Mouse (Mus musculus): ENCODE results near the gene Akap12. TPM values are rescaled to one million over a fixed set of nuclear protein-coding genes. Genes with fewer than 3 reads are reported as not detected.

The Akap12 gene
- total RNA-seq, 2 experiments from 2014 or later: 17.1 to 27.2 TPM

DNA sequence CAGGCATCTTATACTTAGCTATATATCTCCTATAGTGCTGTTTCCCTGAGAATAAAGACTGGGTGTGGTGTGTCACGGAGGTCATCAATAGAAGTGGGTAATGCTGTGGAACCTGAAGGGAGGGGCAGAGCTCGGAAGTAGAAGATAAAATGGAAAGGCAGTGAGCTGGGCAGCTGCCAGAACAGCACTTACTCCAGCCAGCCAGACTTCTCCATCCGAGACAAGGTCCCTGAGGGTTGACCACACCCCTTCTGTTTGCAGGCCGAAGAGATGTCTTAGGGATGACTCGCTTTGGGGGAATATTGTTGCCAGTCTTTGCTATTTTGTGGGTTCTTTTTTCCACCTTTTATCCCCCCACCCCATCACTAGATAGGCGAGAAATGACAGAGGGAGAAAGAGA is 11.9 kb downstream of the Akap12 start:
- DNase-seq (ENCODE audit: low spot score in 2 of 2): no peak

GRCm38 (mm10) chr10:4282395-4282794 is 16.2 kb downstream of the Akap12 start:
- no peak for DNase-seq (ENCODE audit: low spot score in 2 of 2)

DNA sequence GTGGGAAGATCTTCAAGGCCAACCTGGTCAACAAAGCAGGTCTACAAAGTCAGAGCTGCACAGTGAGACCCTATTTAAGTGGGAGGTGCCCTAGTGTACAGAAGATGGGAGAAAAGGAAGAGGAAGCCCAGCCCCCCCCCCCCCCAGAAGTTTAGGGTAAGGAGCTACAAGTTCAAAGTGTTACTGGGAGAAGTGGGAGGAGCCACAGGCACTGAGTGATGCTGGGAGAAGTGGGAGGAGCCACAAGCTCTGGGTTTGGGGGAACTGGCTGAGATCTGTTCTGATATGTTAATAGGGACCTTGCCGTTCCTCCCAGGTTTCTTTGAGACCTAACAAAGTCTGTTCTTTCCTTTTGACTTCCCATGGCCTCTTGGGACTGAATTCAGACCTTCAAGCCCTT is 18.6 kb downstream of the Akap12 start:
- no peak for DNase-seq (ENCODE audit: low spot score in 2 of 2)

GRCm38 (mm10) chr10:4285752-4286151 is 19.6 kb downstream of the Akap12 start:
- no peak for DNase-seq (ENCODE audit: low spot score in 2 of 2)

- no peak for DNase-seq (ENCODE audit: low spot score in 2 of 2)
Observed at GRCm38 (mm10) chr10:4289171-4289570, 23.0 kb downstream of the Akap12 start.

DNA sequence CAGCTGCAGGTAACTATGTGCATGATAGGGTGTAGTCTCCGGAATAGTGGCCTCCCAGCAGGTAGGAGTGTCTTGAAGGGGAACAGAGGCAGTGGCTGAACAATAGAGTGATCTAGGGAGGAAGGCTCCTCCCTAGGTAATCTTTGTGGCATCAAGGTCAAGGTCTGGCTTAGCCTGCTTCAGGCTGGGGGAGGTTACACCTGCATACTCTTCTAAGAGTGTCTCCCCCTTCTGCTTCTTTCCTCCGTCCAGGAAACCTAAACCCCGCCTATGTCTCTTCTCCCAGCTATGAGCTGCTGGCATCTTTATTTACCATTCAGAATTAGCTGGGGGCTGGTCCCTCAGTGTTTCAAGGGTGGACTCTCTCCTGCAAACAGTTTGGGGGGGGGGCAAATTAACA is 23.5 kb downstream of the Akap12 start:
- no peak for DNase-seq (ENCODE audit: low spot score in 2 of 2)

GRCm38 (mm10) chr10:4290145-4290544 is 24.0 kb downstream of the Akap12 start:
- no peak for DNase-seq (ENCODE audit: low spot score in 2 of 2)

DNA sequence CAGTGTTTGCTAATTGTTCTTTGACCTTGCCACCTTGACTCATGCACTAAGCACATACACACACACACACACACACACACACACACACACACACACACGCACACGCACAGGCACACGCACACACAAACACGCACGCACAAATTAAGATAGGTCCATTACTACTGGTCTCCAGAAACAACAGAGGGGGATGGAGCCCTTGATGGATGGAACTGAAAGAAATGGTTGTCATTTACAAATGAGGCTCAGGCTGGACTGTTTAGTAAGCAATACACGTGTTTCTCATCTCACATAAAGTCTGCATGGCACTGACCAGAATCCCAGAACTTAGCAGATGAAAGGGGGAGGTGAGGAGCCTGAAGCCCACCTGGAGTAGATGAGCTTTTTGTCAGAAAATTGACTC is 24.4 kb downstream of the Akap12 start:
- no peak for DNase-seq (ENCODE audit: low spot score in 2 of 2)

- DNase-seq (ENCODE audit: low spot score in 2 of 2): no peak
Observed at GRCm38 (mm10) chr10:4293418-4293817, 27.2 kb downstream of the Akap12 start.

- DNase-seq (ENCODE audit: low spot score in 2 of 2): no peak
Observed at GRCm38 (mm10) chr10:4303558-4303957, 37.4 kb downstream of the Akap12 start.

- no peak for DNase-seq (ENCODE audit: low spot score in 2 of 2)
Observed at GRCm38 (mm10) chr10:4323885-4324284, 57.7 kb downstream of the Akap12 start.

DNA sequence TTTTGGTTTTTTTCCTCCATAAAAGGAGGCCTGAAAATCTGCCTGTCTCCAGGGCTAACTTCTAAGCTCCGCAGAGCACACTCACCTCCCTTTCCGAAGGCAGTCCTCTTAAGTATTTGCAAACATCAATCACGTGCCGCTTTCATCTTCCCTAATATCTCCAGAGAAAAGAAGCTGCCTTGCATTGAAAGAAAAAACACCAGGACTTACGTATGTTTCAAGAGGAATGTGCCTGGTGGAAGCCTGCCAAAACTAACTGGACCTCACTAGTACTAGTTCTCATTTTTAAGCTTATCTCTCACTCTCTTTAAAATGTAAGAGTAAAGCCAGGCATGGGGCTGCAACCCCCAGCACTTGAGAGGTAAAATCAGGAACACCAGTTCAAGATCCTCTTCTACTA is 59.4 kb downstream of the Akap12 start:
- DNase-seq (ENCODE audit: low spot score in 2 of 2): no peak

- no peak for DNase-seq (ENCODE audit: low spot score in 2 of 2)
Observed at GRCm38 (mm10) chr10:4327716-4328115, 61.5 kb downstream of the Akap12 start.

DNA sequence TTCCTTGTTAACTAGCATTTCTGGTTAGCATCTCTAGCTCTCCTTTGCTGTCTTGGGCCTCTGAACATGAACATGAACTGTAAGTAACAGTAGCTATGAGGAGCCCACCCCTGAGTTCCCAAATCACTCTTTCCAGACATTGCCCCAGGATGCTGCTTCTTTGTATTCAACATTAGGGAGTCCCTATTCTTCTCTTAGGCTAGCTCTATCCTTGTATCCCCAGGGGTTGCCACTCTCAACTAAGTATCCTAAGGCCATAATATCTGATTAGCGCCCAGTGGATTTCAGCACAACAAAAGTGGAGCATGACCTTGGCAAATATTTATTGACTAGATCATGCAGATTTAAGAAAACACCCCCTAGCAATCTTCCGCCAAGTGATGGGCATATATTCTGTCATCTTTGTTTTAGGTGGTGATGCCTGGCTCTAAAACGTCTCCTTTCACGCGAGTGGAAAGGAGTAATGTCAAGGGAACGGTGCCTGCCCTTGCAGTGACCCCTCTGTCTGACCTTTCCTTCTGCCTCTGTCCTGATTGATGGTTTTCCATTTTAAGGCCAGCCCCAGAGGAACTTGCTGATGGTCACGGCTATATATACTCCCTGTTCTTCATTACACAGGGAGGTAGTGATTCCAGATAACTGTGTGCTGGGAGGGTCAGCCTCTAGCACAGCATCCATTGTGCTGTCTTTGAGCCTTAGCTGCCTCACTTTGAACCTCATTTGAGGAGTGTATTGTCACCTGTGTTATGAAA is 66.2 kb downstream of the Akap12 start:
- DNase-seq (ENCODE audit: low spot score in 2 of 2): no peak

GRCm38 (mm10) chr10:4333319-4333718 is 67.1 kb downstream of the Akap12 start:
- DNase-seq (ENCODE audit: low spot score in 2 of 2): peak; percentile 33 to 38

DNA sequence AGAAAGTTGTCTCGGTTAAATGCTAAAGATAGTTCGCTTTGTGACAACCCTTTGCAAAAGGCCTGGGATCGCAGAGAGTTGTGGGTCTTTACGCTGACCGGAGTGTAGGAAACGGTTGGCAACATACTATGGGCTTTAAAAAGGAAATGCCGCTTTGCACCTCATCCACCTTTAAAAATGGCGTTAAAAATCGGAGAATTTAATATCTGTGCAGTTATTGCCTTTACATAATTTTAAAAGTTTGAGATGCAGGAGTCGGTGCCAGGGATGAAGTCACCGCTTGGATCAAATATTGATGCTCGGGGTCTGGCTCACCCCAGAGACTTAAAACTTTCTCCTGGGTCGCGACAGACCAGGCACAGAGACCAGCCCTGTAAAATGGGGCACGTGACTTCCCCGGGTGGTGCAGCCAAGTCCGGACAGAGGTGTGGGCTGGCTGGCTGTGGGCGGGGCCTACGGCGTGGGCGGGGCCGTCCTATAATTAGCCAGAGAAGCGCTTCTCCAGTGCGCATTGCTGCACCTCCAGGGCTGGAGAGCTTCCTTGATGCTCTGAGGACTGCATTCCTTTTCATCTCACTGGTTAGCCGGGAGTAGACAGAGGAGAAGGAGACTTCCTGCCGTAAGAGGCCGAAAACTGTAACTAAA is 68.0 kb downstream of the Akap12 start:
- DNase-seq (ENCODE audit: low spot score in 2 of 2): peak; percentile 77 to 78

- no peak for DNase-seq (ENCODE audit: low spot score in 2 of 2)
Observed at GRCm38 (mm10) chr10:4338863-4339461, 72.8 kb downstream of the Akap12 start.

DNA sequence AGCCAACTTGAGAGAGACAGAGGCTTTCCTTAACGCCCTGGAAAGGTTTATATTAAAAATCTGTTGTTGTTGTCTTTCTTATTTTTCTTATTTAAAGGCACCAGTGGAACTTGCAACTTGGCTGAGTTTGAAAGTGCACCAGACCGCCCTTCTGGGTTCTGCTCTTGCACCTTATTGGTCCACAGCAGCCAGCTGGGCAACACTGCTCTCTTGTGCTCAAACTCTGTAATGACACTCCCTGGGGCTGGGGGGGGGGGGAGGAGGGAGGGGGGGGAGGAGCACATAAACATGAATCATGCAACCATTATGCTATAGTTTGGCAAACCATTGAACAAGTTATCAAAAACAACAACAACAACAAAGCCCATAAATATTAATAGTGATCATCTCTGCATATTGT is 75.2 kb downstream of the Akap12 start:
- DNase-seq (ENCODE audit: low spot score in 2 of 2): peak; percentile 34 to 38

GRCm38 (mm10) chr10:4346489-4347135 is 80.4 kb downstream of the Akap12 start:
- peak; percentile 93 to 94 for DNase-seq (ENCODE audit: low spot score in 2 of 2)

DNA sequence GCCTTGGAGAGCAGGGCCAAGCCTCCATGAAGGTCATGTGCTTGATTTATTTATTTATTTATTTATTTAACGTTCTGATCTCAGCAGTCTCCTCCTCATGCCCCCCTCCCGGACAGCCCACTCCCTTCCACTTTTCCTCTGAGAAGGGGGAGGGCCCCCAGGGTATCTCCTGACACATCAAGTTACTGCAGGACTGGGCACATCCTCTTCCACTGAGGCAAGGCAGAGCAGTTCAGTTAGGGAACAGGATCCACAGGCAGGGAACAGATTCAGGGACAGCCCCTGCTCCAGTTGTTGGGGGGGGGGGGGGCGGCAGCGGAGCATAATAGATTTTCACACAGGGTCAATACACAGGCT is 80.9 kb downstream of the Akap12 start:
- DNase-seq (ENCODE audit: low spot score in 2 of 2): no peak

GRCm38 (mm10) chr10:4347591-4347990 is 81.4 kb downstream of the Akap12 start:
- peak in 1 of 2 experiments; percentile 49 for DNase-seq (ENCODE audit: low spot score in 2 of 2)

Data from adrenal gland, adult 18-20 months (tissue).